Mouse (Mus musculus): ENCODE measurements at regions not wholly inside any gene's neighbourhood (a gene's known extent, or its start where the extent isn't known, plus 50 kb on each side); places are given as distances from the start of the nearest gene placed in this dataset.

- ATAC-seq (replicated peaks; ENCODE audit: insufficient number of reproducible peaks, low FRiP score, low TSS enrichment, low read depth) (no peak), DNase-seq (ENCODE audit: low spot score) (no peak)
- Histone ChIP-seq H3K4me3 (ENCODE audit: low read depth, low read length) (no peak overlapping the region), H3K4me2 (ENCODE audit: low read depth, low read length) (no peak overlapping the region), H3K9me3 (replicated peaks; ENCODE audit: control insufficient read depth, low read length) (no peaks in the 10 kb centered on the region), H3K36me3 (replicated peaks; ENCODE audit: control insufficient read depth, insufficient read depth, low read depth, low read length) (no peaks in the 10 kb centered on the region), H3K9ac (replicated peaks; ENCODE audit: low read length) (no peak overlapping the region), H3K27me3 (ENCODE audit: control insufficient read depth, insufficient read depth, low read length) (no peaks in the 10 kb centered on the region), H3K4me1 (ENCODE audit: control insufficient read depth, insufficient read depth, low read length) (no peaks in the 10 kb centered on the region), H3K27ac (replicated peaks; ENCODE audit: low read depth, low read length) (no peak overlapping the region)
- 91% methylated on average over 4 of the region's 4 CpGs for whole genome bisulfite sequencing
Observed at GRCm38 (mm10) chr9:83037261-83038119, 62.2 kb upstream of the Phip start.

Measured in embryonic facial prominence, embryonic 11.5 days (tissue).